Mouse (Mus musculus) liver, postnatal 0 days (tissue): ENCODE measurements at regions not wholly inside any gene's neighbourhood (a gene's known extent, or its start where the extent isn't known, plus 50 kb on each side); places are given as distances from the start of the nearest gene placed in this dataset.
A peak's percentile ranks its signal among the peaks of the same experiment; 100 is the strongest.

Experiments used
- ATAC-seq: fragments of 200-750 bp; cut with Nextera tagmentation; 2 replicates; pipeline ENCODE4 v1.8.0; 2017; ENCODE audit warnings: mild to moderate bottlenecking, moderate library complexity
- DNase-seq: peaks from one replicate; pipeline ENCODE4 v3.0.0-alpha.2; 2016
- H3K27ac ChIP-seq: fragments of 300-500 bp; sonication (generic); 2 replicates; pipeline ENCODE4 v1.5.1; 2014; ENCODE audit warnings: antibody characterized with exemption, moderate library complexity, mild to moderate bottlenecking, low read depth
- H3K27me3 ChIP-seq: fragments of 300-500 bp; sonication (generic); 2 replicates; pipeline ENCODE4 v1.6.1; 2014; ENCODE audit warnings: low read length, control low read depth, mixed read lengths; ENCODE audit not compliant: insufficient read depth
- H3K36me3 ChIP-seq: fragments of 300-500 bp; sonication (generic); replicated peaks from 2 replicates; pipeline ENCODE4 v1.6.1; 2014; ENCODE audit warnings: mild to moderate bottlenecking, control low read depth, low read length, moderate library complexity, mixed read lengths; ENCODE audit not compliant: insufficient read depth
- H3K4me1 ChIP-seq: fragments of 300-500 bp; sonication (generic); 2 replicates; pipeline ENCODE4 v1.6.1; 2014; ENCODE audit warnings: antibody characterized with exemption, mild to moderate bottlenecking, control low read depth; ENCODE audit not compliant: insufficient read depth
- H3K4me2 ChIP-seq: fragments of 300-500 bp; sonication (generic); 2 replicates; pipeline ENCODE4 v1.6.1; 2014; ENCODE audit warnings: low read depth, mild to moderate bottlenecking, low read length, moderate library complexity, mixed read lengths
- H3K4me3 ChIP-seq: fragments of 300-500 bp; sonication (generic); 2 replicates; pipeline ENCODE4 v1.5.1; 2014; ENCODE audit warnings: low read depth, low read length
- H3K9ac ChIP-seq: fragments of 300-500 bp; sonication (generic); replicated peaks from 2 replicates; pipeline ENCODE4 v1.6.1; 2014; ENCODE audit warnings: mild to moderate bottlenecking, moderate library complexity
- H3K9me3 ChIP-seq: fragments of 300-500 bp; sonication (generic); 2 replicates; pipeline ENCODE4 v1.6.1; 2016; ENCODE audit warnings: mild to moderate bottlenecking, control low read depth, low read length, mixed read lengths
- CTCF ChIP-seq: sonication (generic); IDR thresholded peaks from 2 replicates; pipeline ENCODE4 v1.5.1; 2016; ENCODE audit warnings: antibody characterized with exemption, low read depth
- EP300 ChIP-seq: IDR thresholded peaks from 2 replicates; pipeline ENCODE4 v1.6.1; 2016; ENCODE audit warnings: antibody characterized with exemption, low read depth, mild to moderate bottlenecking
- WGBS: fragments of 180-500 bp; shearing (Covaris S2); extraction: QIAGEN DNeasy Blood & Tissue Kit; methylation state at CpG from one replicate; pipeline ENCODE4 v1.1.7; 2014; ENCODE audit not compliant: insufficient replicate concordance; 5-methylcytosine and 5-hydroxymethylcytosine counted together

DNA sequence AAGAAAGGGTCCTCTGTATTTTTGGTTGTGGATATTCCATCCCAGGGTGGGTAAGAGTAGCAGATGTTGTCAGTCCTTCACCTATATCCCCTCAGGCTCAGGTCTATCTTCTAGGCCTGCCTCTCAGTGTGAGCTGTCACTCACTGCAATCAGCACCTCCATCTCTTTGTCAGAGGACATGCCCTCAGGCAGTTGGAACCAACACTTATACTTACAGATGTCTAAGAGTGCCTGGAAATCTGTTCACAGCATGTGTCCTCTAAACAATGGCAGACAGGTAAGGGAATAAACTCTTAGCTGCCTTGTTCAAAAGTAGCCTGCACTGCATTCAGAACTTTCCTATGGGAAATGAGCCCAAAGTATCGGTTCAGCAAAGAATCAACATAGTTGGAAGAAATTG lies 153.1 kb upstream of the Gap43 start:
- no peaks in the 10 kb centered on the region for H3K36me3 ChIP-seq
- 90% methylated on average over 1 of the region's 1 CpGs for WGBS
- no peaks in the 10 kb centered on the region for H3K27me3 ChIP-seq
- H3K4me2 ChIP-seq = no peak overlapping the region
- no peaks in the 10 kb centered on the region for H3K9me3 ChIP-seq
- H3K4me1 ChIP-seq = no peaks in the 10 kb centered on the region
- H3K9ac ChIP-seq = no peak overlapping the region
- ATAC-seq (no peak), DNase-seq (no peak)
- TF ChIP-seq CTCF (no peak), EP300 (no peak)
- no peak overlapping the region for H3K27ac ChIP-seq
- H3K4me3 ChIP-seq = no peak overlapping the region

DNA sequence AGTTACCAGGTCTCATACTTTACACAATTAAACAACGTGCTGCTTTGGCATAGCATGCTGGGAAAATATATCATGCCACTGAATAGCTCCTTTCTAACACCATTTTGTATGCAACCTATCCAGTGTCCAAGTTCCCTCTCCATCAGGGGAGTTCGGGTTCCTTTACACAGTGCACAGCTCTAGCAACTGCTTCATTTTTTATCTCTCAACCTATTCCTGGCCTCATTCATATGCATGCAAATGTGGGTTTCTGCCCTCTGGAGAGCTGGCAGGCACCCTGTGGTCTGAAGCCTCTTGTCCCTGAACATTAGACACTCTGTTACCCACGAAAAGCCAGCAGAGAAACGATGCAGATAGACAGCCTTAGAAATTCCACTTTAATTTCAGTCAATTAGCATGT lies 148.3 kb upstream of the Gap43 start:
- no peaks in the 10 kb centered on the region for H3K27me3 ChIP-seq
- WGBS = 59% methylated on average over 4 of the region's 4 CpGs
- no peak for ATAC-seq

DNA sequence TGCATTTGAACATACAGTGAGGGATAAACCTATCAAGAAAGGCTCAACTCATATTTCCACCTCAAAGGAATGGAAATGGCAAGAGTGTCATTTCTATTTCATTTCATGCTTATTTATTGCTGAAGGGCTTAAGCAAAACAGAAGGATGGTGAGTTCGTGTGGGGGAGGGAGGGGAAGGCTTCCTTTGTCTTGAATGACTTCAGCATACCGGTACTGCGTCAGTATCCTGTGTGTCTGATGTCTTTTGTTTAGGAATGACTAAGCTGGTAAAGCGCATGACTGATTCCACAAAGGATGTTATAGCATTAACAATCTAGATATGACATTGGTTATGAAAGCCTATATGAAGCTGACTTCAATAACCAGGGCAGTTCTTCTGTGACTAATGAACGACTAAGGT lies 139.5 kb upstream of the Gap43 start:
- Histone ChIP-seq H3K4me1 (no peaks in the 10 kb centered on the region), H3K27ac (no peak overlapping the region), H3K27me3 (no peaks in the 10 kb centered on the region), H3K4me2 (no peak overlapping the region), H3K36me3 (no peaks in the 10 kb centered on the region), H3K4me3 (no peak overlapping the region), H3K9me3 (no peaks in the 10 kb centered on the region), H3K9ac (no peak overlapping the region)
- no peak for ATAC-seq
- no peak for TF ChIP-seq CTCF
- 59% methylated on average over 5 of the region's 5 CpGs for WGBS
- no peak for DNase-seq

More for the DNA sequence above, 148.3 kb upstream of the Gap43 start:
- no peak overlapping the region for H3K27ac ChIP-seq
- TF ChIP-seq EP300 = no peak
- no peak for TF ChIP-seq CTCF
- H3K9me3 ChIP-seq = no peaks in the 10 kb centered on the region
- no peak overlapping the region for H3K4me3 ChIP-seq
- H3K4me2 ChIP-seq = no peak overlapping the region
- DNase-seq = no peak
- H3K4me1 ChIP-seq = no peaks in the 10 kb centered on the region
- H3K36me3 ChIP-seq = no peaks in the 10 kb centered on the region
- H3K9ac ChIP-seq = no peak overlapping the region

DNA sequence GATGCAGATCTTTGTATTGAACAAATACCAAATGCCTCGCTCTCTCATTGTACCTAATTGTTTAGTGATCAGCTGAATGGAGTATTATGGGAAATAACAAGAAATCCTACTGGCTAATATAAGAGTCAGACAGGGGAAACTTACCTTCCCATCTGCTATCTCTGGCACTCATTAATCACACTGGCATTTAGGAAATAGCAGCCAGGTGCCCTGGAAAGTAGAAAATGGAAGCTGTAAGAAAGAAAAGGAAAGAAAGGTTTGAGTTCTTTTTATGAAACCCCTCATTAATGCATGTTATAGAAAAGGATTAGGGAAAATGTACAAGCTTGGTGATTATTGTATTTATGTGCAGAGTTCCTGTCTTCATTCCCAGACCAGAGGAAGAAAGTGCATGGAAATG lies 126.5 kb upstream of the Gap43 start:
- no peak for ATAC-seq
- Histone ChIP-seq H3K27ac (no peak overlapping the region), H3K9me3 (no peaks in the 10 kb centered on the region), H3K4me1 (no peaks in the 10 kb centered on the region), H3K4me3 (no peak overlapping the region), H3K36me3 (no peaks in the 10 kb centered on the region), H3K4me2 (no peak overlapping the region), H3K9ac (no peak overlapping the region), H3K27me3 (no peaks in the 10 kb centered on the region)
- WGBS = 79% methylated on average over 1 of the region's 1 CpGs
- TF ChIP-seq CTCF (no peak), EP300 (no peak)
- DNase-seq = no peak

DNA sequence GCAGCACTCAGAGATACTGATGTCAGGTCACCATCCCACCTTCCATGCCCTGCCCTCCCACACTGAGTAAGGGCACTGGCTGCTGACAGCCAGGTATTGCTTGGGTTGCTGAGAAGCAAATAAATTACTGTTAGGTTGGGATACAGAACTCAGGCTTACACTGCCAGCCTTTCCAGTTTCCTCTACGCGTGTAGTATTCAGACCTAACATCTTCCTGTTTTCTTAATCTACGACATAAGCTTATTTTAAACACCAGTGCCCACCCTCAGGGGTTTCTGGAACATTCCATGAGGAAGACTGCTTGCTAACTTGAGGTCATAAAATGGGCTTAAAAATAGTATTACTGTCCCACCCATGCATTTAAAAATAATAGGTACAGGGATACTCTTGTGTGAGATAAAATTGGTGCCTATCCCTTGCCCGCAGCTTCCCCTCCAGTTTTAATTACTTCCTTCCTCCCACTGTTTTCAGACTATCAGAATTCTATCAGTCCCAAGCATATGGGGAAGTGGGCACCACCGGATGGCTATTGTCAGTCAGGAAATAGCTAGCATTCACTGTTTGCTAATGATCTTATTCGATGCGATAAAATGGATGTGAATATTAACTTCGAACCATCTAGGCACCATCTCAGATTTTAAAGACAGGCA lies 116.0 kb upstream of the Gap43 start:
- Histone ChIP-seq H3K4me1 (no peaks in the 10 kb centered on the region), H3K27ac (no peak overlapping the region), H3K4me2 (no peak overlapping the region), H3K9ac (no peak overlapping the region), H3K9me3 (no peaks in the 10 kb centered on the region), H3K4me3 (no peak overlapping the region), H3K27me3 (no peaks in the 10 kb centered on the region), H3K36me3 (no peaks in the 10 kb centered on the region)
- WGBS = 27% methylated on average over 8 of the region's 8 CpGs
- TF ChIP-seq CTCF (no peak), EP300 (peak; percentile 20; the same call in 1 of the 2 replicates)
- ATAC-seq (no peak), DNase-seq (no peak)

DNA sequence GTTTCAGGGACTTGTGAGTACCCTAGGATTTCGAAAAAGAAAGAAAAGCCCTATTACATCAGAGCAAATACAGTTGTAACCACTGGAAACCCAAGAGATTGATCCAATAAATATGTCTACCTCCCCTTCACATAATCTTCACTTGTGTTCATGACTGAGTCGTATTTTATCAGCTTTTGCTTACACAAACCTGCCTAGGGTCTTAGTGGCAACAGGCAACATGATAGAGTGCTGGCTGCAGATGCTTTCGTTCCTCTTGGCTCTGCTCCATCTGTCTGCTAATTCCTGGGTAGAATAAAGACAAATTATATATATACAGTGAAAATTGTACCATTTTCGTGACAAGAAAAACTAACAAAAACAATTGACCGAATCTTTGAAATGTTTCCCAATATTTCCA lies 112.9 kb upstream of the Gap43 start:
- TF ChIP-seq EP300 (no peak), CTCF (no peak)
- ATAC-seq (no peak), DNase-seq (no peak)
- Histone ChIP-seq H3K27me3 (no peaks in the 10 kb centered on the region), H3K4me1 (no peaks in the 10 kb centered on the region), H3K9ac (no peak overlapping the region), H3K4me3 (no peak overlapping the region), H3K9me3 (no peaks in the 10 kb centered on the region), H3K36me3 (no peaks in the 10 kb centered on the region), H3K4me2 (no peak overlapping the region), H3K27ac (no peak overlapping the region)
- WGBS = 51% methylated on average over 5 of the region's 5 CpGs

DNA sequence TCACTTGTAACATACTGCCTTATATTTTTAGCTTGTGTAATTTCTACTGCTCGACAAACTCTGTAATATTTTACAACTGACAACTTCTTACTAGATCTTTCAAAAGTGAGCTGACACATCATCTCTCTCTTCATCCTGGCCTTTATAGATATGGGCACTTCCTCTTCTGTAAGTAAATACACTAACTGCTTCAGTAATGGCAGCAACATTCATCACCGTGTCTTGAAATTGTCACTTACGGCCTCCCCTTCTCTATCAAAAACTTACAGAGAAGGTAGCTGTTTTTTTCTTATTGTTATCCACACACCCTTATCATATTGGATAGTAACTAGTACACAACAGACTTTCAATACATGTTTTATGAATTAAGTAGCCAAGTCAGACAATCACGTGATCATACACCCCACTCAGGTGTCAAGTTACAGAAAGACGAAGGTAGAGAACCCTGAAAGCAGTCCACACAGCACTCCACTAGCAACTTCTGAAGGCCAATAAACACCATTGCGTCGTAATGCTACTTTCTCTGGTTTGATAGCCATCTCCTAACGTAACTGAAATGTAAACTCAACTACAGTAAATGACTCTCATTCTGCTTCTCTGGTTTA lies 109.5 kb upstream of the Gap43 start:
- Histone ChIP-seq H3K9ac (no peak overlapping the region), H3K4me2 (no peak overlapping the region), H3K36me3 (no peaks in the 10 kb centered on the region), H3K4me1 (no peaks in the 10 kb centered on the region), H3K4me3 (no peak overlapping the region), H3K27me3 (no peaks in the 10 kb centered on the region), H3K9me3 (no peaks in the 10 kb centered on the region), H3K27ac (no peak overlapping the region)
- no peak for ATAC-seq
- whole genome bisulfite sequencing = 63% methylated on average over 8 of the region's 8 CpGs
- DNase-seq = no peak
- TF ChIP-seq EP300 = no peak
- TF ChIP-seq CTCF = no peak
